Mouse (Mus musculus) spleen, adult 12 weeks (tissue): Measurements from ENCODE around the gene Patz1.

Experiments used
- DNase-seq: peaks from one replicate; pipeline ENCODE4 v3.0.0; 2022; ENCODE audit warnings: low spot score

The Patz1 gene

GRCm38 (mm10) chr11:3330991-3331750 is 42.5 kb downstream of the Patz1 start:
- DNase-seq = no peak

- DNase-seq = peak; percentile 77
These were observed 43.3 kb downstream of the Patz1 start for GRCm38 (mm10) chr11:3331756-3332642.

GRCm38 (mm10) chr11:3333111-3333695 is 44.5 kb downstream of the Patz1 start:
- no peak for DNase-seq

- DNase-seq = no peak
These were observed 45.6 kb downstream of the Patz1 start for GRCm38 (mm10) chr11:3334141-3334710.

- DNase-seq = no peak
These were observed 46.1 kb downstream of the Patz1 start for GRCm38 (mm10) chr11:3334711-3335316.

- peak; percentile 50 for DNase-seq
These were observed 47.1 kb downstream of the Patz1 start for GRCm38 (mm10) chr11:3335651-3336216.

- no peak for DNase-seq
These were observed 47.9 kb downstream of the Patz1 start for GRCm38 (mm10) chr11:3336602-3337001.

- no peak for DNase-seq
These were observed 48.7 kb downstream of the Patz1 start for GRCm38 (mm10) chr11:3337173-3337955.

GRCm38 (mm10) chr11:3337961-3338360 is 49.3 kb downstream of the Patz1 start:
- no peak for DNase-seq

GRCm38 (mm10) chr11:3341476-3341875 is 52.8 kb downstream of the Patz1 start:
- no peak for DNase-seq

- DNase-seq = no peak
These were observed 56.2 kb downstream of the Patz1 start for GRCm38 (mm10) chr11:3344916-3345315.

- DNase-seq = no peak
These were observed 57.7 kb downstream of the Patz1 start for GRCm38 (mm10) chr11:3346351-3346750.

GRCm38 (mm10) chr11:3347091-3347834 is 58.6 kb downstream of the Patz1 start:
- peak; percentile 65 for DNase-seq

GRCm38 (mm10) chr11:3347835-3348195 is 59.1 kb downstream of the Patz1 start:
- no peak for DNase-seq

GRCm38 (mm10) chr11:3348576-3349342 is 60.1 kb downstream of the Patz1 start:
- DNase-seq = no peak

GRCm38 (mm10) chr11:3349343-3349695 is 60.6 kb downstream of the Patz1 start:
- no peak for DNase-seq

GRCm38 (mm10) chr11:3352131-3352530 is 63.5 kb downstream of the Patz1 start:
- DNase-seq = no peak

- DNase-seq = no peak
These were observed 64.4 kb downstream of the Patz1 start for GRCm38 (mm10) chr11:3352990-3353585.
